Mouse (Mus musculus): ENCODE measurements around the gene Caln1. TPM values are rescaled to one million over a fixed set of nuclear protein-coding genes. Genes with fewer than 3 reads are reported as not detected.

The Caln1 gene
- polyA plus RNA-seq, 1 experiment from 2014 or later, result not detected

GRCm38 (mm10) chr5:130691349-130691748, 322.1 kb downstream of the Caln1 start:
- H3K36me3 ChIP-seq (replicated peaks), result no peaks in the 10 kb centered on the region
- no peaks in the 10 kb centered on the region for H3K9me3 ChIP-seq (replicated peaks)
- WGBS (ENCODE audit: insufficient replicate concordance), result 74% methylated on average over 3 of the region's 3 CpGs
- no peak overlapping the region for H3K4me3 ChIP-seq (replicated peaks)
- H3K4me1 ChIP-seq (replicated peaks), result peaks cover 17% of the 10 kb centered on the region
- no peak overlapping the region for H3K4me2 ChIP-seq
- H3K9ac ChIP-seq, result no peak overlapping the region
- no peak for ATAC-seq (ENCODE audit: insufficient read depth)
- no peaks in the 10 kb centered on the region for H3K27me3 ChIP-seq
- no peak overlapping the region for H3K27ac ChIP-seq (replicated peaks)

DNA sequence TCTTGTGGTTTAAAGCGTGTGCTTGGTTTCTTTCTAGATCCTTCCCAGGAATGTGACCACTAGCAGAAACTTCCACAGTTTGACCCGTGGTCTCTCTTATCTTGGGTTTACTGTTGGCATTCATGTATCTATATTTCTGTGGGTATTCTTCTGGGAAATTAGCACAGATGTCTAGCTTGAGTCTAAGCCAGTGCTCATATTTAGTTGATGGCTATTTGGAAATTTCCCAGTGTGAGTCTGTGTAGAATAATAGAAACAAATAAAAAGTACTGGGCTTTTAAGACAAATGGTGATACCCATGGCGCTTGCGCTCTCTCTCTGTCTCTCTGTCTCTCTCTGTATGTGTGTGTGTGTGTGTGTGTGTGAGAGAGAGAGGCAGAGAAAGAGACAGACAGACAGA, 330.2 kb downstream of the Caln1 start:
- Histone ChIP-seq H3K4me1 (replicated peaks) (no peaks in the 10 kb centered on the region), H3K27ac (replicated peaks) (no peak overlapping the region), H3K27me3 (no peaks in the 10 kb centered on the region), H3K9ac (no peak overlapping the region), H3K4me3 (replicated peaks) (no peak overlapping the region), H3K36me3 (replicated peaks) (no peaks in the 10 kb centered on the region), H3K4me2 (no peak overlapping the region), H3K9me3 (replicated peaks) (no peaks in the 10 kb centered on the region)
- ATAC-seq (ENCODE audit: insufficient read depth), result no peak
- 49% methylated on average over 4 of the region's 4 CpGs for WGBS (ENCODE audit: insufficient replicate concordance)

- H3K27ac ChIP-seq (replicated peaks), result no peak overlapping the region
- ATAC-seq (ENCODE audit: insufficient read depth), result no peak
- H3K4me1 ChIP-seq (replicated peaks), result peaks cover 5% of the 10 kb centered on the region
- H3K4me3 ChIP-seq (replicated peaks), result no peak overlapping the region
- 71% methylated on average over 6 of the region's 6 CpGs for WGBS (ENCODE audit: insufficient replicate concordance)
- H3K36me3 ChIP-seq (replicated peaks), result no peaks in the 10 kb centered on the region
- no peaks in the 10 kb centered on the region for H3K9me3 ChIP-seq (replicated peaks)
- no peaks in the 10 kb centered on the region for H3K27me3 ChIP-seq
- no peak overlapping the region for H3K4me2 ChIP-seq
- no peak overlapping the region for H3K9ac ChIP-seq
These were observed 332.5 kb downstream of the Caln1 start for GRCm38 (mm10) chr5:130701777-130702176.

DNA sequence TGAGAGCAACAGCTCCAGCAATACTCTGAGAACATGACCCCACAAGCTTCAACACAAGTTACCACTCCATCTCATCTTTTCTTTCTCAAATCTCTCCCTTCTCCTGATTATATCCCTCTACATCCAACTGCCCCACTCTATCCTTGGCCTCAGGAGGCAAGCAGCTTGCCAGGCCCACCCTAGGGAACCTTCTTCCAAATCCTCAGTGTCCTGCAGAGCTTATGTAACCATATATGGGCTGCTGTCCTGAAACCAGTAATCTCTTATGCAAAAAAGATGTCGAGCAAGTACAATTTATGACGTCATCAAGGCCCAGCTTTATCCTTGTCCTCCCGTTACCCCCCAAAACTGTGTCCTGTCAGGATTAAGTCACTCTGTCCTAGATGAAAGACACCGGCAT, 333.1 kb downstream of the Caln1 start:
- WGBS (ENCODE audit: insufficient replicate concordance), result 58% methylated on average over 4 of the region's 4 CpGs
- Histone ChIP-seq H3K27me3 (no peaks in the 10 kb centered on the region), H3K9ac (no peak overlapping the region), H3K4me1 (replicated peaks) (peaks cover 5% of the 10 kb centered on the region), H3K4me3 (replicated peaks) (no peak overlapping the region), H3K36me3 (replicated peaks) (no peaks in the 10 kb centered on the region), H3K4me2 (no peak overlapping the region), H3K27ac (replicated peaks) (no peak overlapping the region), H3K9me3 (replicated peaks) (no peaks in the 10 kb centered on the region)
- no peak for ATAC-seq (ENCODE audit: insufficient read depth)

- 64% methylated on average over 4 of the region's 4 CpGs for WGBS (ENCODE audit: insufficient replicate concordance)
These were observed 335.6 kb downstream of the Caln1 start for GRCm38 (mm10) chr5:130704866-130705265.

DNA sequence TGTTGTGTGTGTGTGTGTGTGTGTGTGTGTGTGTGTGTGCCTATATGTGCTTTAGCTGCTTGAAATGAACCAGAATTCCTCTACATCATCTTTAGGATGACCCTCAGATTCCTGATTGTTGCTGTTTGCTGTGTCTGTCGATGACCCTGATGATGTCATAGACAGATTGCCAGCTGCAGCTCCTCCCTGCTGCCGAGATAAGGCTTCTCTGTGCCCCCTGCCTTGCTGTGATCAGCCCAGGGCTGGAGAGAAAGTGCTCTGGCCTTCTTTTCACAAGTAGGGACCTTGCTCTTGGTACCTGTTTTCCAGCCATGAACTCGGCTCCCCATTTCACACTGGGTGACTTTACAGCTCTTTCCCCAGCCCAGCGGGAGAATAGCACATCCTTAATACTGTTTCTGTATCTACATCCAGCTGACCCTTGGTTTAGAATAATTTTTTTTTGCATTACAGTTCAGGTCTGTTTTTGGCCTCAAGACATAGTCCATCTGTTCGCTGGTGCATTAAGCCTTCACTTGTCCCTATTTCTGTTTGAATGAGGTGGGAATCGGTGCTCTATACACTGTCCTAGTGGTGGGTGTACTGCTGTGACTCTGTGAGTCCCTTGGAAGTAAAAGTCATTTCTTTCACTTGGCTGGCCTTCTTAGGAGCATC, 337.1 kb downstream of the Caln1 start:
- Histone ChIP-seq H3K27me3 (no peaks in the 10 kb centered on the region), H3K27ac (replicated peaks) (no peak overlapping the region), H3K9ac (no peak overlapping the region), H3K4me1 (replicated peaks) (peaks cover 5% of the 10 kb centered on the region), H3K4me3 (replicated peaks) (no peak overlapping the region), H3K4me2 (no peak overlapping the region), H3K9me3 (replicated peaks) (no peaks in the 10 kb centered on the region), H3K36me3 (replicated peaks) (no peaks in the 10 kb centered on the region)
- 41% methylated on average over 6 of the region's 6 CpGs for WGBS (ENCODE audit: insufficient replicate concordance)
- peak; percentile 44; the same call in 1 of the 2 replicates for ATAC-seq (ENCODE audit: insufficient read depth)

More at GRCm38 (mm10) chr5:130704866-130705265, 335.6 kb downstream of the Caln1 start:
- H3K4me1 ChIP-seq (replicated peaks), result peaks cover 5% of the 10 kb centered on the region
- no peaks in the 10 kb centered on the region for H3K36me3 ChIP-seq (replicated peaks)
- ATAC-seq (ENCODE audit: insufficient read depth), result no peak
- no peak overlapping the region for H3K27ac ChIP-seq (replicated peaks)
- no peak overlapping the region for H3K9ac ChIP-seq
- no peaks in the 10 kb centered on the region for H3K27me3 ChIP-seq
- no peaks in the 10 kb centered on the region for H3K9me3 ChIP-seq (replicated peaks)
- no peak overlapping the region for H3K4me3 ChIP-seq (replicated peaks)
- H3K4me2 ChIP-seq, result no peak overlapping the region

DNA sequence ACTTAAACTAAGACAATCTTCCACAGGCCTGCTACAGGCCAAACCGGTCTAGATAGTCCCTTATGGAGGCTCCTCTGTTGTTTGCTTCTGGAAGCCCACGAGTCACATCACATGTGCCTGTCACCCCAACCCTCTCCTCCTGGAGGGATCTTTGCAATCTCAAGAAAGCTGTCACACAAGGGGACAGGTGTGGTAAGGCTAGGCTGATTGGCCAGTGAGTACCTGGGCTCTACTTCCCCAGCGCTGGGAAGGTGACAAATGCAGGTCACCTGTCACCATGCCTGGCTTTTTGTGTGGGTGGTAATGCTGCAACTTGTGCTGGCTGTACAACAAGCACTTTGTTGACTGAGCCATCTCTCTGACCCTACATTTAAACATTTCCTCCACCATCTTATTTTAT, 338.5 kb downstream of the Caln1 start:
- ATAC-seq (ENCODE audit: insufficient read depth), result no peak
- H3K9me3 ChIP-seq (replicated peaks), result no peaks in the 10 kb centered on the region

DNA sequence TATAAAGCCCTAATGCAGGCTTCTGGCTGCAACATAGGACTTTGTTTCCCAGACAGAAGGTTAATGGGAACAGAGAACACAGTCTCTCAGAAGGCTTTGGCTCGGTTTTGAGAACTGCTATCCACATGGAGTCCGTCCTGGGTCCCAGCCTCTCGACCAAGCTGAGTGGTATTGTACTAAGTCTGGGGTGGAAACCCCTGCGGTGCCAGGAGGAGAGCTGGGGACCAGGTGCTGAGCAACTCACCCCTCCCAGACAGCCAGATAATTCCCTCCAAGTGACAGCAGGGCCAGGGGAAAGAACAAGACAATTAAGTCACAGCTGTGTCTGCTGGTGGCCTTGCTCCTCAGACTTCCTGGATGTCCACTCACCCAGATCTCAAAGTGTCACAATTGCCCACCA, 339.4 kb downstream of the Caln1 start:
- no peak overlapping the region for H3K9ac ChIP-seq
- no peak overlapping the region for H3K4me3 ChIP-seq (replicated peaks)
- no peak overlapping the region for H3K27ac ChIP-seq (replicated peaks)
- 68% methylated on average over 4 of the region's 4 CpGs for WGBS (ENCODE audit: insufficient replicate concordance)
- H3K4me1 ChIP-seq (replicated peaks), result peaks cover 5% of the 10 kb centered on the region
- no peaks in the 10 kb centered on the region for H3K9me3 ChIP-seq (replicated peaks)
- no peak for ATAC-seq (ENCODE audit: insufficient read depth)
- no peaks in the 10 kb centered on the region for H3K36me3 ChIP-seq (replicated peaks)
- H3K4me2 ChIP-seq, result no peak overlapping the region
- no peaks in the 10 kb centered on the region for H3K27me3 ChIP-seq

More for the DNA sequence above, 338.5 kb downstream of the Caln1 start:
- no peak overlapping the region for H3K4me3 ChIP-seq (replicated peaks)
- H3K4me1 ChIP-seq (replicated peaks), result peaks cover 5% of the 10 kb centered on the region
- H3K4me2 ChIP-seq, result no peak overlapping the region
- no peaks in the 10 kb centered on the region for H3K36me3 ChIP-seq (replicated peaks)
- no peak overlapping the region for H3K27ac ChIP-seq (replicated peaks)
- no peak overlapping the region for H3K9ac ChIP-seq
- no peaks in the 10 kb centered on the region for H3K27me3 ChIP-seq
- WGBS (ENCODE audit: insufficient replicate concordance), result 61% methylated on average over 3 of the region's 3 CpGs

DNA sequence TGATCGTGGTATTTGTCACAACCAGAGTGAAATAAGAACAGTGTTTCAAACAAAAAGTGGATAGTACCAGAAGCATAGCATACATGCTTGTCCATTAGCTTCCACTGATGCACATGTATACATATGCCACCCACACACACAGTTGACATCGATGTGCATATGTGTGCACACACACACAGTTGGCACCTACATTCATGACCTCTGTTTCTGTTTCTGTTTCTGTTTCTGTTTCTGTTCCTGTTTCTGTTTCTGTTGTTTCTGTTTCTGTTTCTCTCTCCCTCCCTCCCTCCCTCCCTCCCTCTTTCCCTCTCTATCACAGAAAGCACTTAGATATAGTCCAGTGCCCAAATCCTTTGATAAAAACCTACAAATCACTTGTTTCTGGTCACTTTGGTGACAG, 342.4 kb downstream of the Caln1 start:
- Histone ChIP-seq H3K27me3 (no peaks in the 10 kb centered on the region), H3K27ac (replicated peaks) (no peak overlapping the region), H3K4me1 (replicated peaks) (no peaks in the 10 kb centered on the region), H3K9ac (no peak overlapping the region), H3K36me3 (replicated peaks) (no peaks in the 10 kb centered on the region), H3K9me3 (replicated peaks) (no peaks in the 10 kb centered on the region), H3K4me2 (no peak overlapping the region), H3K4me3 (replicated peaks) (no peak overlapping the region)
- ATAC-seq (ENCODE audit: insufficient read depth), result no peak
- 62% methylated on average over 2 of the region's 2 CpGs for WGBS (ENCODE audit: insufficient replicate concordance)

DNA sequence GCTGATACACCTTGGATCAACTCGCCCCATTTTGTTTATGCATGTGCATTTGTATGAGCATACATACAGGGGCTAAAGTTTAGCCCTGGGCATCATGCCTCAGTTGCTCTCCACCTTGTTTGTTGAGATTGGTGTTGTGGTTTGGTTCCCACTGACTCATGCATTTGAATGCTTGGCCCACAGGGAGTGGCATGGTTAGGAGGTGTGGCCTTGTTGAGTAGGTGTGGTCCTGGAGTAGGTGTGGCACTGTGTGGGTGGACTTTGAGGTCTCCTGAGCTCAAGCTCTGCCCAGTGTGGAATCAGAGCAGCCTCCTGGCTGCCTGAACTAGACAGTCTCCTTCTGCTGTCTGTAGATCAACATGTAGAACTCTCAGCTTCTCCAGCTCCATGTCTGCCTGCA, 343.0 kb downstream of the Caln1 start:
- no peaks in the 10 kb centered on the region for H3K9me3 ChIP-seq (replicated peaks)
- no peak overlapping the region for H3K9ac ChIP-seq
- WGBS (ENCODE audit: insufficient replicate concordance), result 57% methylated on average over 1 of the region's 1 CpGs
- no peaks in the 10 kb centered on the region for H3K36me3 ChIP-seq (replicated peaks)
- no peak overlapping the region for H3K4me2 ChIP-seq
- no peak for ATAC-seq (ENCODE audit: insufficient read depth)
- H3K27me3 ChIP-seq, result no peaks in the 10 kb centered on the region
- H3K27ac ChIP-seq (replicated peaks), result no peak overlapping the region
- no peaks in the 10 kb centered on the region for H3K4me1 ChIP-seq (replicated peaks)
- H3K4me3 ChIP-seq (replicated peaks), result no peak overlapping the region

GRCm38 (mm10) chr5:130715181-130715580, 345.9 kb downstream of the Caln1 start:
- Histone ChIP-seq H3K9me3 (replicated peaks) (no peaks in the 10 kb centered on the region), H3K36me3 (replicated peaks) (no peaks in the 10 kb centered on the region), H3K4me1 (replicated peaks) (no peaks in the 10 kb centered on the region), H3K4me2 (no peak overlapping the region), H3K9ac (no peak overlapping the region), H3K27ac (replicated peaks) (no peak overlapping the region), H3K4me3 (replicated peaks) (no peak overlapping the region), H3K27me3 (no peaks in the 10 kb centered on the region)
- ATAC-seq (ENCODE audit: insufficient read depth), result no peak
- 59% methylated on average over 4 of the region's 4 CpGs for WGBS (ENCODE audit: insufficient replicate concordance)

GRCm38 (mm10) chr5:130718385-130718784, 349.1 kb downstream of the Caln1 start:
- no peaks in the 10 kb centered on the region for H3K27me3 ChIP-seq
- no peaks in the 10 kb centered on the region for H3K36me3 ChIP-seq (replicated peaks)
- H3K4me2 ChIP-seq, result no peak overlapping the region
- no peaks in the 10 kb centered on the region for H3K4me1 ChIP-seq (replicated peaks)
- no peak for ATAC-seq (ENCODE audit: insufficient read depth)
- H3K27ac ChIP-seq (replicated peaks), result no peak overlapping the region
- H3K9ac ChIP-seq, result no peak overlapping the region
- H3K4me3 ChIP-seq (replicated peaks), result no peak overlapping the region
- no peaks in the 10 kb centered on the region for H3K9me3 ChIP-seq (replicated peaks)
- 38% methylated on average over 9 of the region's 9 CpGs for WGBS (ENCODE audit: insufficient replicate concordance)
